Mouse (Mus musculus) forebrain, embryonic 13.5 days (tissue): ENCODE results near the gene Fancd2. TPM values are rescaled to one million over a fixed set of nuclear protein-coding genes. Genes with fewer than 3 reads are reported as not detected.
A peak's percentile ranks its signal among the peaks of the same experiment; 100 is the strongest.

Experiments used
- ATAC-seq: fragments of 200-750 bp; cut with Nextera tagmentation; 2 replicates; pipeline ENCODE4 v1.8.0; 2017
- H3K27ac ChIP-seq: fragments of 300-500 bp; sonication (generic); 2 replicates; pipeline ENCODE4 v1.5.1; 2015; ENCODE audit warnings: inconsistent platforms, mild to moderate bottlenecking, moderate library complexity
- H3K27me3 ChIP-seq: fragments of 300-500 bp; sonication (generic); 2 replicates; pipeline ENCODE4 v1.6.1; 2015; ENCODE audit warnings: mild to moderate bottlenecking, inconsistent platforms
- H3K36me3 ChIP-seq: fragments of 300-500 bp; sonication (generic); 2 replicates; pipeline ENCODE4 v1.6.1; 2015; ENCODE audit warnings: mild to moderate bottlenecking, inconsistent platforms; ENCODE audit not compliant: poor library complexity, severe bottlenecking
- H3K4me1 ChIP-seq: fragments of 300-500 bp; sonication (generic); 2 replicates; pipeline ENCODE4 v1.6.1; 2015; ENCODE audit warnings: inconsistent platforms
- H3K4me2 ChIP-seq: fragments of 300-500 bp; sonication (generic); 2 replicates; pipeline ENCODE4 v1.6.1; 2015; ENCODE audit warnings: inconsistent platforms, mild to moderate bottlenecking, moderate library complexity
- H3K4me3 ChIP-seq: fragments of 300-500 bp; sonication (generic); 2 replicates; pipeline ENCODE4 v1.5.1; 2015; ENCODE audit warnings: mild to moderate bottlenecking, inconsistent platforms
- H3K9ac ChIP-seq: fragments of 300-500 bp; sonication (generic); 2 replicates; pipeline ENCODE4 v1.6.1; 2015; ENCODE audit warnings: mild to moderate bottlenecking, inconsistent platforms
- H3K9me3 ChIP-seq: fragments of 300-500 bp; sonication (generic); replicated peaks from 2 replicates; pipeline ENCODE4 v1.6.1; 2016; ENCODE audit warnings: inconsistent platforms
- WGBS: fragments of 180-500 bp; shearing (Covaris S2); methylation state at CpG from one replicate; pipeline ENCODE4 v1.1.7; 2015; 5-methylcytosine and 5-hydroxymethylcytosine counted together
- polyA plus RNA-seq: library from polyadenylated mRNA; unstranded; fragments of >200 nt; fragmentation: Nextera tagmentation; extraction: Ambion mirVana; gene quantifications from 2 replicates; pipeline ENCODE4 v1.2.1, GENCODE M21; 2015

Fancd2 gene
- polyA plus RNA-seq, 1 experiment from 2014 or later, result 14.1 TPM

DNA sequence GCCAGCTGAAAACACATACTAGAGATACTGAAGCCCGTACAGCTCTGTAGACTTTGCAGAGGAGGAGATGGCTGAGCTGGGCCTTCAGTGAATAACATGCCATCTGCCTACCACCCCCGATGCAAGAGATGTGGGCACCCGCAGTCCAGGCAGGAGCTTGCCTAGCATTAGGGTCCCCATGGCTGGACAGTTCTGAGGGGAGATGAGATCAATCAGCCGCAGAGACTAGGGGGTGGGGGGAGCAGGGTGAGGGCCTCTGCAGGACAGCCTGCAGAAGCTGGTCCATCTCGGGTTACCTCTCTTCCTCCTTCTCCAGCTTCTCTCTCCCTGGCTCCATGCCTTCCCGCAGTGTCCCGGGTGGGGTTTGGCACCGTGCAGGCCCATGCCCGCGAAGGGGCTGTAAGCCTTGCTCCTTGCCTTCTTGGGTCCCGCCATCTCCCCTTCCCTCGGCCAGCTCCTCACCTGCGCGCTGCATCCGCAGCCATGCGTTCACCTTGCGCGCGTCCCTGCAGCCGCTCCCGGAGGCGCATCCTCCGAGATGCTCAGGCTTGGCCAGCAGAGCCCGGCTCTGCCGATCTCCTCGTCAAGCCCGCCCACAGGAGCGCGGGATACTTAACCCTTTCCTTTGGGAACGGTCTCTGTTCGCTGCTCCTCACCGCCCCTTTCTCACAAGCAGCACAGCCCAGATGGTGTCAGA lies 29.9 kb upstream of the Fancd2 start, which contains the start of gene Prrt3:
Prrt3 (minus strand) TSS at position 544 of the 697 bp plus-strand sequence.
- Histone ChIP-seq H3K4me2 (peak within 1 kb of the TSS; percentile 83), H3K36me3 (no peaks in the 10 kb centered on the region), H3K4me3 (peak within 1 kb of the TSS; percentile 59), H3K4me1 (peaks cover 6% of the 10 kb centered on the region; the same call in 1 of the 2 replicates), H3K9me3 (no peaks in the 10 kb centered on the region), H3K27me3 (peaks cover 7% of the 10 kb centered on the region; the same call in 1 of the 2 replicates), H3K9ac (peak within 1 kb of the TSS; percentile 75), H3K27ac (no peak within 1 kb of the TSS)
- 2% methylated on average over 32 of the region's 32 CpGs for WGBS
- peak; percentile 89 for ATAC-seq

DNA sequence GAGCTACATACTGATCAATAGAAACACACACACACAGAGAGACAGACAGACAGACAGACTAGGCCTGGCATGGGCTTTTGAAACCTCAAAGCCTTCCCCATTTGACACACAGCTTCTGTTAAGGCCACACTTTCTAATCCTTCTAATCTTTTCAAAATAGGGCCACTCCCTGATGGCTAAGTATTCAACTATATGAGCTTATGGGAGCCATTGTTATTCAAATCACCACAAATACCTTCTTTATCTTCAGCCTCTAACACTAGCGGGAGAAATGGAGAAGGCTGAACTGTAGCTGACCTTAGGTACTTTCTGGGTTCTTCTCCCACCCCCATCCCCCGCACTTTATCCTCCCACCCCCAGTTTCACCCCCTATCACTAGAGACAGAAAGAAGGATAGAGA lies 28.7 kb upstream of the Fancd2 start:
- H3K9ac ChIP-seq, result no peak overlapping the region
- WGBS, result 49% methylated on average over 2 of the region's 2 CpGs

DNA sequence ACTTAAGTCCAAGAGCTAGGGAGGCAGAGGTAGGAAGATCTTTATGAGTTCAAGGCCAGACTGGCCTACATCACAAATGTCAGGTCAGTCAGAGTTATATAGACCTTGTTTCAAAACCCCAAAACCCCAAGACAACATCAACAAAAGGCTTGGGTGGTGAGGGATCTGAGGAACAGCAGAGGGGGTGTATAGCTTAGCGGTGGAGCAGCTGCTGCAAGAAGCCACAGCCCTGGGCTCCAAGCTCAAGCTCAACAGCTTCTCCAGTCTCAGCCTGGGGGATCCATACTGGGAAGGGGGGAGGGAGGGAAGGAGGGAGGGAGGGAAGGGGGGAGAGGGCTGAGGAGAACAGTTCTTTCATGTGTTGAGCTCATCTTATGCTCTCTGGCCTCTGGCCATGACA lies 25.8 kb upstream of the Fancd2 start:
- H3K4me2 ChIP-seq, result no peak overlapping the region
- H3K9ac ChIP-seq, result no peak overlapping the region
- 100% methylated on average over 1 of the region's 1 CpGs for WGBS
- peaks cover 5% of the 10 kb centered on the region; the same call in 1 of the 2 replicates for H3K27me3 ChIP-seq
- no peaks in the 10 kb centered on the region for H3K9me3 ChIP-seq
- peaks cover 6% of the 10 kb centered on the region; the same call in 1 of the 2 replicates for H3K4me1 ChIP-seq
- H3K36me3 ChIP-seq, result no peaks in the 10 kb centered on the region
- no peak for ATAC-seq
- no peak overlapping the region for H3K27ac ChIP-seq
- no peak overlapping the region for H3K4me3 ChIP-seq

More for the DNA sequence above, 28.7 kb upstream of the Fancd2 start:
- H3K4me2 ChIP-seq, result no peak overlapping the region
- ATAC-seq, result no peak
- H3K9me3 ChIP-seq, result no peaks in the 10 kb centered on the region
- H3K4me1 ChIP-seq, result peaks cover 6% of the 10 kb centered on the region; the same call in 1 of the 2 replicates
- no peaks in the 10 kb centered on the region for H3K36me3 ChIP-seq
- H3K27ac ChIP-seq, result no peak overlapping the region
- no peak overlapping the region for H3K4me3 ChIP-seq
- H3K27me3 ChIP-seq, result peaks cover 7% of the 10 kb centered on the region; the same call in 1 of the 2 replicates

DNA sequence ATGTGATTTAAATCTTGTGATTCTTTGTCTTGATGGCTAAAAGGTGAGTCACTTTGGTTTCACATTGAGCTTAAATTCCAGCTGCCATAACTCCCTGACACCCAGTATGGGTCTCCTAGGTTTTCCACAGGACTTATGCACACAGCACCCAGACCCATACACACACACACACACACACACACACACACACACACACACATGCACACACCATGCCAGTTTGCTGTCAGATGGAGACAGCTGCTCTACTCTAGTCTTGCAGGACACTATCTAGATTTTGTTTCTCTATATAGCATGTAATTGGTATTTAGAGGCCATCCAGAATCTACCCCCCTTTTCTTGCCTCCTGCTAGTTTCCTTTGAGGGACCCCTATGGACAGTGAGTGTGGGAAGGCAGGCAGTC lies 24.4 kb upstream of the Fancd2 start:
- Histone ChIP-seq H3K9ac (no peak overlapping the region), H3K27ac (no peak overlapping the region)
- no peak for ATAC-seq

DNA sequence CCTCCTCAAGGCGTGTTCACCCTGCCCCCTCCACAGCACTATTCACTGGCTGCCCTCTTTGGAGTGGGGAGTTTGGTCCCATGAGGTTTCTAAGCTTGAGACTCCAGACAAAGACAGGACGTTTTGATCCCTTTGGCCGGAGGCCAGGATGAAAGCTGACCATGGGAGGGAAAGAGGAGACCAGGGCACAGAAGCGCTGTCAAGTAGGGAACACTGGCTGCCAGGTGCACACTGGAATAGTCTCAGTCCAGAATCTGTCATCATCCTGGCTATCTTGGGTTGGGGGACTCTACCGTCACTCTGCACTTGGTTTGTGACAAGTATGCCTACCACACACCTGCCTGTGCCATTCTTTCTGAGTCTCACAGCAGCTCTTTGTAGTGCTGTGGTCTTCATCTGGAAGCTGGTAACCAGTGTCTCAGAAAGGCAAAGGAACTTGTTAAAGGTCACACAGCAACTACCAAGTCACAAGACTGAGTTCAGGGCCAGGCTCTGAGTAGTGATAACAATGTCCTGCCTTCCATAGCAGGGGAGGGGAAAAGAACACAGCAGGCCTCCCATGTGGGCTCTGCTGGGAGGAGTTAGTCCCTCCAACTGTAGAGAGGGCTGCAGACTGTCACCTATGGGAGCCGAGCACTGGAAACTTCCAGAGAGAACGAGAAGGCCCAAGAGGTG lies 23.1 kb upstream of the Fancd2 start:
- H3K4me1 ChIP-seq, result no peaks in the 10 kb centered on the region
- H3K27me3 ChIP-seq, result no peaks in the 10 kb centered on the region
- H3K36me3 ChIP-seq, result peaks cover 8% of the 10 kb centered on the region
- no peak overlapping the region for H3K4me2 ChIP-seq
- 66% methylated on average over 7 of the region's 7 CpGs for WGBS
- no peak overlapping the region for H3K27ac ChIP-seq
- no peak for ATAC-seq
- no peak overlapping the region for H3K9ac ChIP-seq
- no peak overlapping the region for H3K4me3 ChIP-seq
- no peaks in the 10 kb centered on the region for H3K9me3 ChIP-seq

More for the DNA sequence above, 24.4 kb upstream of the Fancd2 start:
- H3K4me2 ChIP-seq, result no peak overlapping the region
- H3K36me3 ChIP-seq, result 0 out of 2 replicates have a peak, but pooled peaks cover under 1% of the 10 kb centered on the region
- H3K4me1 ChIP-seq, result no peaks in the 10 kb centered on the region
- no peak overlapping the region for H3K4me3 ChIP-seq
- H3K27me3 ChIP-seq, result no peaks in the 10 kb centered on the region
- H3K9me3 ChIP-seq, result no peaks in the 10 kb centered on the region

DNA sequence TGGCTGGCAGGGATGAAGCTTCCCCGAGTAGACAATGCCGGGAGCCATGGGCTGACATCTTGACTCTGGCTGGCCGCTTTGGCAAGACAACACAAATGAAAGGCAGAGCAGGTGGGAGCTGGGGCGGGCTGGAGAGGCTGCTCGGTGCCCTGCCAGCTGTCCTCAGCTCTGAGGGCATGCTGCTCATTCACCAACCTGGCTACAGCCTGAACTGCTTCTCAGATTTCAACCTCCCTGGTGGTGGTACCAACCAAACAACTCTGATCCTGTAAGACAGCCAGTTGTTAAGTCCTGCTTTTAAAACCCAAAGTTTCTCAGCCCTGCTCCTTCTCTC lies 22.6 kb upstream of the Fancd2 start:
- Histone ChIP-seq H3K4me3 (no peak overlapping the region), H3K27ac (no peak overlapping the region), H3K4me2 (no peak overlapping the region), H3K27me3 (no peaks in the 10 kb centered on the region), H3K36me3 (peaks cover 13% of the 10 kb centered on the region), H3K4me1 (no peaks in the 10 kb centered on the region), H3K9me3 (no peaks in the 10 kb centered on the region), H3K9ac (no peak overlapping the region)
- no peak for ATAC-seq
- WGBS, result 46% methylated on average over 5 of the region's 5 CpGs

DNA sequence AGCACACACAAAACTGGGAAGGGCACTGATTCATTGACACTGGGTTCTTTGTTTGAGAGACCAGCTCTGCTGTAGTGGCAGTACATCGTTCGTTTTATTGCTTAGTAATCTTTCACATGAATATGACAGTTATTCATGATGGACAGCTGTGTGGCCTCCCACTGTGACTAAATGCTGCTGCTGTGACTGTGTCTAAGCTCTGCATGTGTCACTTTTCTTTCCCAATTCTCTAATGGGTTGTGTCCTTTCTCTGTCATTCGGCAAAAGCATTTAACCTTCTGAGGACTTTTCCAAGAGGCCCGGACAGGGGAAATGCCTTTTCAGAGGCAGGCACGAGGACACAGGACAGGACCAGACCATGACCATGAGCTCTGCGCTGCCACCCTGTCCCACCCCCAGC lies 17.5 kb upstream of the Fancd2 start:
- 96% methylated on average over 6 of the region's 6 CpGs for WGBS
- H3K36me3 ChIP-seq, result peaks cover 63% of the 10 kb centered on the region

DNA sequence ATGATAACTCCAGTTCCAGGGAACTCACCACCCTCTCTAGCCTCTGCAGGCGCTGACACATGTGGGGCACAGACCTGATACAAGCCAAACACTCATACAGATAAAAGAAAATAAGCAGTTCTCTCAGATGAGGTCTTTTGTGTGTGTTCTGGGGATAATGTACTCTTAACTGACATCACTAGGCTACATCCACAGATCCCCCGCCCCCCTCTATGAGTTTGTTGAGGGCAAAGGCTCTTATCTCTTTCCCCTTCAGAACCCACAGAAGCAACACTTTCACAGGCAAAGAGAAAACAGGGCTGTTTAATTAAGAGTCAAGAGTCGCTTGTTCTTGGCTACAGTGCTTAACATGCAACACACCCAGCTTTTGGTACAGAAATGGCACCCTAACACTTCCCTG lies 16.9 kb upstream of the Fancd2 start:
- no peaks in the 10 kb centered on the region for H3K27me3 ChIP-seq
- no peaks in the 10 kb centered on the region for H3K9me3 ChIP-seq
- ATAC-seq, result no peak
- peaks cover 69% of the 10 kb centered on the region for H3K36me3 ChIP-seq
- H3K4me1 ChIP-seq, result no peaks in the 10 kb centered on the region
- H3K27ac ChIP-seq, result no peak overlapping the region
- no peak overlapping the region for H3K4me2 ChIP-seq
- no peak overlapping the region for H3K9ac ChIP-seq
- H3K4me3 ChIP-seq, result no peak overlapping the region
- WGBS, result 95% methylated on average over 3 of the region's 3 CpGs

More for the DNA sequence above, 17.5 kb upstream of the Fancd2 start:
- Histone ChIP-seq H3K9ac (no peak overlapping the region), H3K4me2 (no peak overlapping the region), H3K4me1 (no peaks in the 10 kb centered on the region), H3K27ac (no peak overlapping the region), H3K27me3 (no peaks in the 10 kb centered on the region), H3K4me3 (no peak overlapping the region), H3K9me3 (no peaks in the 10 kb centered on the region)
- no peak for ATAC-seq

DNA sequence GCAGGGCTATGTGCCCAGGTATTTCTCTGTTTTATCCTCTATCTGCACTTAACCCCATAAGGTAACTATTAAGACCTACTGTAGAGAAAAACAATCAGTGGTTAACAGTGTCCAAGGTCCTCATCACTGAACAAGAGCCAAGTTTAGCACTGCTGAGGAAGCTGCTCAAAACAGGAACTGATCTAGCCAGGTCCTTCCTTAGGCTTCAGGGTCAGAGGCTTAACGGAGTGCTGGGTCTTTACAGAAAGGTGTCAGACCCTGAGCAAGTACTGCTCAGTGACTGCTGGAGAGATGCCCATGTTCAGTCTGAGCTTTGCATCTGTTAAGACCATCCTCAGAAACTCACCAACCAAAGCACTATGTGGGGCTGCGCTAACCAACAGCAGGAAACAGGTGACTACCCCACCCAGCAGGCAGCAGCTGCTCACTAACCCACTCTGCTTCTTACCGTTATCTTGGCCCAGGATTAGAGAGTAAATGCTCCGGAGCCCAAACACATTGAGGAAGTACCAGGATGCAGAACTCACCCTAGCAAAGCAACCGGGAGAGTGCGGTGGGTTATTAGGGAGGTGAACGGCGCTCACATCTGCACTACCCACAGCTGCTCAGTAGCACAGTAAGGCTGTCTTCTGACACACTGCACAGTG lies 13.9 kb upstream of the Fancd2 start:
- Histone ChIP-seq H3K36me3 (peaks cover 95% of the 10 kb centered on the region), H3K4me3 (no peak overlapping the region), H3K9ac (no peak overlapping the region), H3K27me3 (no peaks in the 10 kb centered on the region), H3K9me3 (no peaks in the 10 kb centered on the region), H3K27ac (no peak overlapping the region), H3K4me2 (no peak overlapping the region), H3K4me1 (no peaks in the 10 kb centered on the region)
- WGBS, result 95% methylated on average over 8 of the region's 8 CpGs
- no peak for ATAC-seq

DNA sequence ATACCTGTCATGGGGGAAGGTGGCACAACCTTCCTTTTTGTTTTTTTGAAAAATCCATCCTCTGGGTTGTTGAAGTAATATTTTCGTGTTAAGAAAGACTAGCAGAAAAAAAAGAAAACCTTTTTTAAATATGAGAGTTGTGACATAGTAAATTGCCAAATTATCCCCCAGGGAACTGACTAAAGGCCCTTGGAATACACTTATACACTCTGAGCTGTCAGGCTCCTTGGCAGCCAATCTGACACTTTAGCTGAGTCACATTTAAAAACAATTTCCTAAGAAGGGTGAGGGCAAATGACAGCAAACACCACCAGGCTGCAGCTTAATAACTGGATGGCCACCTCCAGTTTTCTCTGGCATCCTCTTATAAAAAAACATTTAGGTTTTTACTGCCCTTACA lies 9.2 kb upstream of the Fancd2 start:
- Histone ChIP-seq H3K4me1 (no peaks in the 10 kb centered on the region), H3K36me3 (peaks cover 67% of the 10 kb centered on the region)
- 69% methylated on average over 1 of the region's 1 CpGs for WGBS

DNA sequence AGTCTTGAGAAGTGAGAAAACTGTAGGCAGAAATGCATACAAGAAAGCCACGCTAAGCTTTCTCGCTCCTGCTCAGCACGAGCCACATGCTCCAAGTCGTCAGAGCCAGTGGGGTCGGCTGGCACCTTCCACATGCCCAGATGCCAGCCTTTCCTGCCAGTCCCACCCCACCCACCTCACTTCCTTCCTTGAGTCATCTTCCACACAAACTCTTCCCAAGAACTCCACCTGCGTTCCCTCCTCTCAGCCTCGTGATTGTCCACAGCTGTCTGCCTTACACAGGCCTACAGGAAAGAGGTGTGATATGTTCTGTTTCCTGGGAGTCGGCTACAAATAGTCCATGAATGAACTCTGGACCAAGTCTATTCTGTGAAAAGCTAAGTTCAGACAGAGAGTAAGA lies 8.1 kb upstream of the Fancd2 start:
- no peaks in the 10 kb centered on the region for H3K9me3 ChIP-seq
- no peak overlapping the region for H3K27ac ChIP-seq
- 0 out of 2 replicates have a peak overlapping the region, but pooled peaks have one; percentile 26 for H3K9ac ChIP-seq
- no peak overlapping the region for H3K4me3 ChIP-seq
- no peaks in the 10 kb centered on the region for H3K4me1 ChIP-seq
- no peak overlapping the region for H3K4me2 ChIP-seq
- H3K27me3 ChIP-seq, result no peaks in the 10 kb centered on the region
- WGBS, result 91% methylated on average over 8 of the region's 8 CpGs
- peaks cover 61% of the 10 kb centered on the region for H3K36me3 ChIP-seq
- ATAC-seq, result no peak

More for the DNA sequence above, 9.2 kb upstream of the Fancd2 start:
- H3K27ac ChIP-seq, result no peak overlapping the region
- H3K9me3 ChIP-seq, result no peaks in the 10 kb centered on the region
- no peaks in the 10 kb centered on the region for H3K27me3 ChIP-seq
- no peak overlapping the region for H3K4me2 ChIP-seq
- no peak for ATAC-seq
- H3K4me3 ChIP-seq, result no peak overlapping the region
- no peak overlapping the region for H3K9ac ChIP-seq

DNA sequence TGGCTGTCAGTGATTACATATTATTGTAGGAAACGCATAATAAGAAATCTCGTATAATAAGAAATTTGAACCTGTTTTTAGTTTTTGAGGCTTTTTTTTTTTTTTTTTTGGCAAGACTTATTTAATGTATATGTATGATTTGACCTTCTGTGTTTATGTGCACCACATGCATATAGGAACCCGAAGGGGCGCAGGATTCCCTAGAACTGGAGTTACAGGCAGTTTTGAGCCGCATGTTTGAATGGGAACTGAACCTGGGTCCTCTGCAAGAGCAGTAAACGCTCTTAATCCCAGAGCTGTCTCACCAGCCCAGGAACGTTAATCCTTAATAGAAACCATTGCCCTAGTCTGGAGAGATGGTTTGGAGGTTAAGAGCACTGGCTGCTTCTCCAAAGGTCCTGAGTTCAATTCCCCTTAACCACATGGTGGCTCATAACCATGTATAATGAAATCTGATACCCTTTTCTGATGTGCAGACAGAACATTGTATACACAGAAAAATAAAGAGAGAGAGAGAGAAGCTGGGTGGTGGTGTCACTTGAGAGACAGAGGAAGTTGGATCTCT lies 440 bp downstream of the Fancd2 start:
- H3K4me2 ChIP-seq, result peak overlapping the region; percentile 67
- H3K9me3 ChIP-seq, result no peaks in the 10 kb centered on the region
- peak overlapping the region; percentile 66 for H3K4me3 ChIP-seq
- peak; percentile 28; the same call in 1 of the 2 replicates for ATAC-seq
- peaks cover 27% of the 10 kb centered on the region for H3K4me1 ChIP-seq
- WGBS, result 6% methylated on average over 7 of the region's 7 CpGs
- H3K36me3 ChIP-seq, result peaks cover 14% of the 10 kb centered on the region; the same call in 1 of the 2 replicates
- peak overlapping the region; percentile 82 for H3K9ac ChIP-seq
- H3K27me3 ChIP-seq, result no peaks in the 10 kb centered on the region
- no peak overlapping the region for H3K27ac ChIP-seq
